Mouse (Mus musculus) skeletal muscle tissue, adult 2 months (tissue): Measurements from ENCODE around the gene Eif2s1.
"Not testable (repeated sequence)": the region's sequence is repeated elsewhere in the genome, so short reads cannot be mapped to it uniquely, and the experiment has no call there.

Experiments
- DNase-seq: peaks from one replicate; pipeline ENCODE4 v3.0.0-alpha.2; 2012; ENCODE audit warnings: low read depth, low spot score

Gene Eif2s1

GRCm38 (mm10) chr12:78915561-78915960, 53.9 kb downstream of the Eif2s1 start:
- DNase-seq, result no peak

- DNase-seq, result no peak
Measured at GRCm38 (mm10) chr12:78916278-78916677, 54.7 kb downstream of the Eif2s1 start.

GRCm38 (mm10) chr12:78918227-78919078, 56.8 kb downstream of the Eif2s1 start:
- DNase-seq, result peak; percentile 77

GRCm38 (mm10) chr12:78919079-78919712, 57.6 kb downstream of the Eif2s1 start:
- peak; percentile 82 for DNase-seq

GRCm38 (mm10) chr12:78921421-78921820, 59.8 kb downstream of the Eif2s1 start:
- DNase-seq, result no peak

GRCm38 (mm10) chr12:78922058-78922457, 60.4 kb downstream of the Eif2s1 start:
- DNase-seq, result peak; percentile 41

GRCm38 (mm10) chr12:78922977-78923376, 61.4 kb downstream of the Eif2s1 start:
- DNase-seq, result not testable (repeated sequence)

GRCm38 (mm10) chr12:78923539-78924189, 62.0 kb downstream of the Eif2s1 start:
- peak; percentile 36 for DNase-seq

- DNase-seq, result no peak
Measured at GRCm38 (mm10) chr12:78927287-78927686, 65.7 kb downstream of the Eif2s1 start.

- DNase-seq, result no peak
Measured at GRCm38 (mm10) chr12:78929900-78930299, 68.3 kb downstream of the Eif2s1 start.

- DNase-seq, result no peak
Measured at GRCm38 (mm10) chr12:78936494-78936893, 74.9 kb downstream of the Eif2s1 start.
